Mouse (Mus musculus): ENCODE measurements around the gene Kcns3.

- TF ChIP-seq EP300 (IDR thresholded peaks at IDR 0.05; ENCODE audit: low read depth) = no peak
- no peak for TF ChIP-seq CTCF (IDR thresholded peaks at IDR 0.05; ENCODE audit: low read depth)
These were observed 46.0 kb upstream of the Kcns3 start for GRCm38 (mm10) chr12:11196830-11197229.
